Mouse (Mus musculus) ES-Bruce4 (cell line): ENCODE measurements around the gene Cmc2. TPM values are rescaled to one million over a fixed set of nuclear protein-coding genes. Genes with fewer than 3 reads are reported as not detected.

ENCODE experiments used
- H3K27ac ChIP-seq: 2 replicates; pipeline ENCODE4 v1.5.1; 2012; ENCODE audit warnings: low read length, inconsistent platforms; ENCODE audit not compliant: insufficient read depth
- H3K27me3 ChIP-seq: 2 replicates; pipeline ENCODE4 v1.6.1; 2012; ENCODE audit warnings: mild to moderate bottlenecking, low read length, inconsistent platforms; ENCODE audit not compliant: control insufficient read depth, poor library complexity, insufficient read depth, severe bottlenecking
- H3K36me3 ChIP-seq: 2 replicates; pipeline ENCODE4 v1.6.1; 2012; ENCODE audit warnings: inconsistent platforms, mild to moderate bottlenecking, low read length, moderate library complexity; ENCODE audit not compliant: control insufficient read depth, poor library complexity, insufficient read depth, severe bottlenecking
- H3K4me1 ChIP-seq: one replicate; pipeline ENCODE4 v1.8.1; 2011; ENCODE audit warnings: low read length; ENCODE audit not compliant: control insufficient read depth, insufficient read depth
- H3K4me3 ChIP-seq: 2 replicates; pipeline ENCODE4 v1.5.1; 2011; ENCODE audit warnings: low read depth, mild to moderate bottlenecking, low read length
- H3K9ac ChIP-seq: 2 replicates; pipeline ENCODE4 v1.6.1; 2012; ENCODE audit warnings: low read depth, mild to moderate bottlenecking, inconsistent platforms; ENCODE audit not compliant: poor library complexity, severe bottlenecking
- H3K9me3 ChIP-seq: replicated peaks from 2 replicates; pipeline ENCODE4 v1.6.1; 2012; ENCODE audit warnings: mild to moderate bottlenecking, low read length, inconsistent platforms; ENCODE audit not compliant: control insufficient read depth, poor library complexity, insufficient read depth, severe bottlenecking
- CTCF ChIP-seq: IDR thresholded peaks from one replicate; pipeline ENCODE4 v1.8.1; 2011; ENCODE audit warnings: low read depth, low read length
- EP300 ChIP-seq: IDR thresholded peaks from 2 replicates; pipeline ENCODE4 v1.6.1; 2011; ENCODE audit warnings: low read depth, low read length; ENCODE audit not compliant: insufficient read depth
- POLR2A ChIP-seq: IDR thresholded peaks from one replicate; pipeline ENCODE4 v1.8.1; 2011; ENCODE audit warnings: low read length; ENCODE audit not compliant: insufficient read depth
- polyA plus RNA-seq: library from polyadenylated mRNA; stranded (reverse); fragments of >200 nt; gene quantifications from 2 replicates; pipeline ENCODE4 v1.2.4, GENCODE M21; 2011; ENCODE audit warnings: low read depth; ENCODE audit not compliant: missing spikeins, insufficient read depth, insufficient read length

Cmc2 gene
- polyA plus RNA-seq, 1 experiment: 23.0 TPM

DNA sequence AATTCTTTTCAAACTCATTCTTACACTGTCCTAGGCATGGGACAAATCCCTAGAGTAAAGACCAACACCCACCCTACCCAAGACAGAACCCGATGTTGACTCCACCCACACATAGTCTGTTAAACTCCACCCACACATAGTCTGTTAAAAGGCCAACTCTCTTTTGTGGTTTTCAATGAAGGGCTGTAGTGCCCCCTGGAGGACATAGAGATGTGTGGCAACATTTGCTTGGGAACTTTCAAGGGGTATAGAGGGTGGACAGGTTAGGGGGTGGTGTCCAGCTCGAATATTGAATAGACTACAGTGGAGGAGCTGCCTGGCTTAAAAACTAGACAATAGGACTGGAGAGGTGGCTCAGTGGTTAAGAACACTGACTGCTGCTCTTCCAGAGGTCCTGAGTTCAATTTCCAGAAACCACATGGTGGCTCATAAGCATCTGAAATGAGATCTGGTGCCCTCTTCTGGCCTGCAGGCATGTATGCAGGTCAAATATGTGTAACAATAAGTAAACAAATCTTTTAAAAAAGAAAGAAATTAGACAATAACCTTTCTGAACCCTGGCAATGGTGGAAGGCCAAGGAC, 48.4 kb downstream of the Cmc2 start:
- Histone ChIP-seq H3K27ac (no peak overlapping the region), H3K9me3 (no peaks in the 10 kb centered on the region), H3K36me3 (no peaks in the 10 kb centered on the region), H3K4me1 (no peaks in the 10 kb centered on the region), H3K9ac (no peak overlapping the region), H3K27me3 (no peaks in the 10 kb centered on the region), H3K4me3 (no peak overlapping the region)
- TF ChIP-seq EP300 (no peak), POLR2A (no peak), CTCF (no peak)

DNA sequence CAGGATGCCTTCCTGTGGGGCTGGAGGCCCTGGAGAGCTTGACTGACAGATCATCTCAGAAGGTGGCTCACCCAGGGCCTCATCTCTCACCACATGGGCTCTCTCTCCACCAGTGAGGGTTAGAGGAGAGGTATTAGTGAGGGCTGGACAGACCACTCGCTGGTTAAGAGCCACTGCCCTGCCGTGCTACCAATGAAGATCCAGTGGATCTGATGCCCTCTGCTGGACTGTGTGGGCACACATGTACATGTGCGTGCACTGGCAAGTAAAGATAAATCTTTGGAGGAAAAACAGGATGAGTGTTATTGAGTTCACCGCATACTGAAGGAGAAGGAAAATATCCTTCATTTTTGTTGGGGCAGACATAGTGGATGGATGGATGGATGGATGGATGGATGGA, 52.6 kb downstream of the Cmc2 start:
- no peak overlapping the region for H3K9ac ChIP-seq
- no peaks in the 10 kb centered on the region for H3K4me1 ChIP-seq
- no peak overlapping the region for H3K4me3 ChIP-seq
- H3K9me3 ChIP-seq: no peaks in the 10 kb centered on the region; the same call in 1 of the 2 replicates
- H3K27me3 ChIP-seq: peaks cover 2% of the 10 kb centered on the region; the same call in 1 of the 2 replicates
- H3K36me3 ChIP-seq: no peaks in the 10 kb centered on the region
- H3K27ac ChIP-seq: no peak overlapping the region
- TF ChIP-seq POLR2A (no peak), CTCF (peak; percentile 64)

GRCm38 (mm10) chr8:116867321-116867720, 53.9 kb downstream of the Cmc2 start:
- Histone ChIP-seq H3K36me3 (no peaks in the 10 kb centered on the region), H3K9me3 (no peaks in the 10 kb centered on the region; the same call in 1 of the 2 replicates), H3K4me1 (no peaks in the 10 kb centered on the region), H3K4me3 (no peak overlapping the region), H3K27me3 (peaks cover 2% of the 10 kb centered on the region), H3K9ac (no peak overlapping the region), H3K27ac (no peak overlapping the region)
- TF ChIP-seq EP300 (no peak), POLR2A (no peak), CTCF (no peak)

DNA sequence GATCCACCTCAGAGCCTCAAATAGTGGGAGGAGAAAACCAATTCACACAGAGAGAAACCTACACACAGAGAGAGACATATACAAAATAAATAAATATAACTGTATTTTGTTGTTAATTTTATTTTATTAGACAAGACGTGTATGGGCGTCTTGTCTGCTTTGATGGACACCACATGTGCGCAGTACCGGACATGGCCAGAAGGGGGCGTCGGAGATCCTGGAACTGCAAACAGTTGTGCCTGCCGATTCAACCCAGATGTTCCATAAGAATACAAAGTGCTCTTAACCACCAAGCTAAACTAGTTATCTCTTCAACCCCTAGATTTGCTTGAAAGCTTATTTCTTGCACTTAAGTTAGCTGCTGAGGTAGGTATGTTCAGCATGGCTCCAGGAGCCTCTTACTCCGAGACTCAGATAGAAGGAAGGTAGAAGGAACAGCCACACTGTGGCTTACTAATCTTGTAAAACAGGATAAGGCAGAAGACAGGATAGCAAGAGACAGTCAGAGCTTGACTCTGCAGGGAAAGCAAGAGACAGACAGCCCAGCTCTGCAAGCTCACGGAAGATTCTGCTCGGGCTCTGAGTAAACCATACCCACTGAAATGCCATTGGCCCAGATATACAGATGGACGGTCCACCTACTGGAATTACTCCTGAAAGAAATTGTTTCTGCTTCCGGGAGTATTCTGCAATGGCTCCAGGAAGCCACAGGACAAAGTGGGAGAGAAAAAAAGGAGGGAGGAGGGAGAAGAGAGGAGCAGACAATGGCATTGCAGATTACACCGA, 54.9 kb downstream of the Cmc2 start:
- Histone ChIP-seq H3K9me3 (no peaks in the 10 kb centered on the region; the same call in 1 of the 2 replicates), H3K27me3 (peaks cover 5% of the 10 kb centered on the region), H3K27ac (no peak overlapping the region), H3K4me1 (no peaks in the 10 kb centered on the region), H3K36me3 (no peaks in the 10 kb centered on the region), H3K4me3 (no peak overlapping the region), H3K9ac (no peak overlapping the region)
- no peak for TF ChIP-seq POLR2A
- no peak for TF ChIP-seq EP300
- peak; percentile 85 for TF ChIP-seq CTCF

DNA sequence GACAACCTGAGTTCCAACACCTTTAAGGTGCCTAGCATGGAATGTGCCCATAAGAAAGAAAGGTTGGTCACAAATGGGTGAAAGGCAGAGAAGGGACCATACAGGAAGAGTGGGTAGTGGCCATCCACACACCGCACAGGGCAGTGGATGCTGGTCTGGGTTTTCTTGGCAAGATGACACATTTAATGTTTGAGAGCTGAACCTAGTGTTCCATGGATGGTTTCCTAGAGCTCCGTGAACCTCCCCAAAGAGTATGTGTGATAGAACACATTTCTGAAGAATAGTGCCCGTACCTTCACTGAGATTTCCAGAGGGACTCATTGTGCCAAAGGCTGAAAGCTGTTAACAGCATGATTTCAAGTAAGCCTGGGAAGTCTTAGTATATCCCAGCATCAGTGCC, 56.7 kb downstream of the Cmc2 start:
- Histone ChIP-seq H3K4me3 (no peak overlapping the region), H3K4me1 (no peaks in the 10 kb centered on the region), H3K27ac (no peak overlapping the region), H3K27me3 (peaks cover 5% of the 10 kb centered on the region), H3K9me3 (peaks cover 2% of the 10 kb centered on the region; the same call in 1 of the 2 replicates), H3K36me3 (no peaks in the 10 kb centered on the region), H3K9ac (no peak overlapping the region)
- no peak for TF ChIP-seq POLR2A
- TF ChIP-seq EP300: no peak
- no peak for TF ChIP-seq CTCF

GRCm38 (mm10) chr8:116864022-116864387, 57.2 kb downstream of the Cmc2 start:
- H3K9me3 ChIP-seq: peaks cover 3% of the 10 kb centered on the region; the same call in 1 of the 2 replicates
- peaks cover 5% of the 10 kb centered on the region for H3K27me3 ChIP-seq
- no peak for TF ChIP-seq POLR2A
- no peak for TF ChIP-seq CTCF
- H3K27ac ChIP-seq: no peak overlapping the region
- H3K9ac ChIP-seq: no peak overlapping the region
- H3K36me3 ChIP-seq: no peaks in the 10 kb centered on the region
- H3K4me3 ChIP-seq: no peak overlapping the region
- H3K4me1 ChIP-seq: no peaks in the 10 kb centered on the region
